Mouse (Mus musculus) retina, adult 2 months (tissue): ENCODE results near the gene Ppp6r2.

Experiments used
- DNase-seq: peaks from one replicate; pipeline ENCODE4 v3.0.0-alpha.2; 2012; ENCODE audit warnings: low read depth, low spot score

The Ppp6r2 gene

GRCm38 (mm10) chr15:89249063-89249462 lies 37.7 kb downstream of the Ppp6r2 start:
- DNase-seq: no peak

- DNase-seq: no peak
Measured at GRCm38 (mm10) chr15:89255330-89255729, 44.0 kb downstream of the Ppp6r2 start.

- DNase-seq: no peak
Measured at GRCm38 (mm10) chr15:89258997-89259396, 47.6 kb downstream of the Ppp6r2 start.

DNA sequence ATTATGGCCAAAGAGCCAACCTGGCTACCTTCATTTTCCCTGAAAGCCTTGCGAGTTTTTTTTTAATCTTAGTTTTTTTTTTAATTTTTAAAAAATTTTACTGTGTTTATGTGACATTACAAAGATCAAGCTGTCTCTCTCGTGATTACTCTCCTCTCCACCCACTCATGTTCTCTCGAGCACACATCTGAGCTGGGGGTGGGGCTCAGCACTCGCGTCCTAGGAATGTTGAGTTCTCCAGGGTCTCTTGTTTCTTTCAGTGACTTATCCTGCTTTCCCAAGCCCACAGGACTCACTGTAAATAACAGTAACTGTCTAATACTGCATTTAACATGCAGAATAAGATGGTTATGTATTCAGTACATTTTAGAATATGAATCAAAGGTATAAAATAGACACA lies 53.1 kb downstream of the Ppp6r2 start:
- DNase-seq: no peak

- DNase-seq: no peak
Measured at GRCm38 (mm10) chr15:89275497-89275896, 64.1 kb downstream of the Ppp6r2 start.

GRCm38 (mm10) chr15:89277366-89277765 lies 66.0 kb downstream of the Ppp6r2 start:
- DNase-seq: no peak

- no peak for DNase-seq
Measured at GRCm38 (mm10) chr15:89282546-89282945, 71.2 kb downstream of the Ppp6r2 start.

DNA sequence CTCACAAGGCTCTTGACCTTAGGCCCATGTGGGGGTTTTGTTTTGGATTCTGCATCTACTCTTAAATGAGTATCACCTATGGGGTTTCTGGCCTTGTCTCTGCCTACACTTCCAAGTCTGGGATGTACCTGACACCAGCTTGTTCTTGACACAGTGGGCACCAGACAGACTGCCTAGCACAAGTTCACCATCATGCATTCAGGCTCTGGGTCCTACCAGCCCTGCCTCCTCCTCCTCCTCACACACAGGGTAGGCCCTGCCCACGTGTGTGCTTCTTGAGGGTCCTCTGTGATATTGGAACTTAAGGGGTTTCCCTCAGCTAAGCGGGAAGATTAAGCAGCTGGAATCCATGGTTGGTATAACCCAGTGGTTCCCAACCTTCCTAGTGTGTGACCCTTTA lies 72.7 kb downstream of the Ppp6r2 start:
- DNase-seq: no peak

- DNase-seq: no peak
Measured at GRCm38 (mm10) chr15:89285004-89285403, 73.7 kb downstream of the Ppp6r2 start.

- DNase-seq: no peak
Measured at GRCm38 (mm10) chr15:89285478-89285877, 74.1 kb downstream of the Ppp6r2 start.

DNA sequence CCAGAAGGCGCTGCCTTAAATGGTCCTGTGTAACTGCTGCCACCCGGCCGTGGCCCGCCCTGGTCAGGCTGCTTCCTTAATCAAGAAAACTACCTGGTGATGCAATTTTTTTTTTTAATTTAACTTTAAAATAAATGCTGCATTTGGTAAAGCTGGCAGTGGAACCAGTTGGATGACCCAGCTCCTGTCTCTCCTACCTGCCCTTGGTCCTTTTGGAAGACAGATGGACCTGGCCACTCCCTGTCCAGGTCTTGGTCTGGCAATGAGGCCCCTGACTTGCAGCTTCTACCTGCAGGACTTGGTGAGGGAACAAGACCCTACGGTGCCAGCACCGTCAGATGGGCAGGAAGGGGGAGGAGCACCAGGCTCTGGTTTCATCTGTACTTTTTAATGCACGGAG lies 74.8 kb downstream of the Ppp6r2 start:
- DNase-seq: no peak

GRCm38 (mm10) chr15:89286582-89286981 lies 75.2 kb downstream of the Ppp6r2 start:
- no peak for DNase-seq

GRCm38 (mm10) chr15:89288227-89288767 lies 76.9 kb downstream of the Ppp6r2 start:
- no peak for DNase-seq

GRCm38 (mm10) chr15:89289455-89289854 lies 78.1 kb downstream of the Ppp6r2 start:
- DNase-seq: no peak

GRCm38 (mm10) chr15:89291521-89291920 lies 80.2 kb downstream of the Ppp6r2 start:
- DNase-seq: no peak

DNA sequence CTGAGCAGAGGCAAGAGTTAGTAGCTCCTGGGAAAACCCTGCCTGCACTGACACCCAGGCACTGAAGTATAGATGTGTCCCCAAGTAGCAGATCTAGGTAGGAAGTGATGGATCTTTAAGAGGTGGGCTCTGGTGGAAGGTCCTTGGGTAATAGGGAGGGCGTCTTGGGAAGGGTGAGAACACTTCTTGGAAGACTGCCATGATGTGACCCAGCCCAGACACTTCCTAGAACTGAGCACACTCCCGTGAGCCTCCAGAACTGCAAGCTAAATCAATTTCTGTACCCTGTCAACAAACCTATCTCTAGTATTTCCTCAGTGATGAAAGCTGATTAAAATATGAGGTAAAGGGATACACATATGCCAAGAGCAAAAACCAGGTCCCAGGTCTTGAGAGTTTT lies 81.4 kb downstream of the Ppp6r2 start:
- DNase-seq: no peak

DNA sequence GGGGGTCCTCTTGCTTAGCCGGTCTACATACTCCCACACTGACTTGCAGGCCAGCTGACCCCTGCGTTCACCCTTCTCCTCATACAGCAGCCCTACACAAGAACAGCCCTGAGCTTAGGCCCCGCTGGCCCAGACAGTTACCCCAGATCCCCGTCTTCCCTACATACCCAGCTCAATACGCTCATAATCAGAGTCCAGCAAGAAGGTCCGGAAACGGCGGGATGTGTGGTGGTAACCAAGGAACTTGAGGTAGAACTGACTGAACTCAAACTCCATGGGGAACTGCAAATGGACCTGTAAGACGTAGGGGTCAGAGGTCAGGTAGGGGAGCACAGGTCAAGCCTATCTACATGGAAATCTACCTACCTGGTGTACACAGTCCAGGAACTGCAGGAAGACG lies 82.4 kb downstream of the Ppp6r2 start:
- no peak for DNase-seq

- no peak for DNase-seq
Measured at GRCm38 (mm10) chr15:89295580-89296165, 84.3 kb downstream of the Ppp6r2 start.

DNA sequence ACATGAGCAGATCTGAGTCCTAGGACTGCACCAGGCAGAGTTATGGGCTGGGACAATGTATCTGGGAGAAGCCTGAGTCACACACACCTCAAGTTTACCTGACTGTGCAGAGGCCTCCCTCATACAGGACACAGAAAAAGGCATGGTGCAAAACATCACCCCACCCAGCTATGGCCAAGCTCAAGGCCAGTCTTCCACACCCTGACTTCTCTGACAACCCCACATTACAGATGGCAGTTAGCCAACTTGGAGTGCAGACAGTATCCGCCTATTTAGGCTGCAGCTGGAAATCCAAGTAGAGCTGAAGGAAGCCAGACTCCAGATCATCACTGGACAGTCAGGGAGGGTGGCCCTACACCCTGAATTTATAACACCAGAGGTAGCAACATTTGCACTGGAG lies 85.1 kb downstream of the Ppp6r2 start:
- no peak for DNase-seq

GRCm38 (mm10) chr15:89297695-89298094 lies 86.3 kb downstream of the Ppp6r2 start:
- DNase-seq: no peak

DNA sequence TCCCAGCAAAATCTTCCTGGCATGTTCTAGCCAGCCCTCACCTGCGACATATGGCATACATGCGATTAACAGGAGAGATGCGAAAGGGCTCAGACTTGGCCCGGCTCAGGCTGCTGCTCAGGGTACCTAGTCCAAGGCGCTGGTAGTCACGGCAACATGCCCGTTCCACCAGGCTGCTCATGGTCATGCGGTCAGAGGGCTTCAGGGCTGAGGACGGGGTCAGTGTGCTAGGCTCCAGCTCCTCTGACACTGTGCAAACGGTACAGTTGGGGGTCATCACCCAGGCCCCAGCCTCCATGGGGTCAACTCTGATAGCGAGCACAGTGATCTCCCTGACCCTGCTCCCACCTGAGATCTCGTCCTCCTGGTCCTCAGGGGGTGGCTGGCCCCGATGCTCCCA lies 88.8 kb downstream of the Ppp6r2 start:
- no peak for DNase-seq

- DNase-seq: no peak
Measured at GRCm38 (mm10) chr15:89300600-89300999, 89.2 kb downstream of the Ppp6r2 start.

- DNase-seq: no peak
Measured at GRCm38 (mm10) chr15:89305966-89306365, 94.6 kb downstream of the Ppp6r2 start.

GRCm38 (mm10) chr15:89307461-89307860 lies 96.1 kb downstream of the Ppp6r2 start:
- no peak for DNase-seq
